Mouse (Mus musculus) ES-CJ7 (cell line): ENCODE results near the gene Gm5901.

ENCODE experiments used
- DNase-seq: peaks from one replicate; pipeline ENCODE4 v3.0.0; 2011; ENCODE audit warnings: low read depth, low spot score

Gm5901 gene

GRCm38 (mm10) chr7:105404268-105404667 lies 29.4 kb downstream of the Gm5901 start, which contains the start of gene Cnga4:
Gene Cnga4, plus strand, starts transcription at chr7:105404568.
- DNase-seq, result peak; percentile 8

GRCm38 (mm10) chr7:105406322-105406721 lies 31.5 kb downstream of the Gm5901 start:
- DNase-seq, result no peak

- DNase-seq, result peak; percentile 57
Measured at GRCm38 (mm10) chr7:105411874-105412632, 37.2 kb downstream of the Gm5901 start.

GRCm38 (mm10) chr7:105414385-105414784 lies 39.5 kb downstream of the Gm5901 start:
- DNase-seq, result no peak

GRCm38 (mm10) chr7:105416529-105416928 lies 41.7 kb downstream of the Gm5901 start:
- no peak for DNase-seq

GRCm38 (mm10) chr7:105418106-105418505 lies 43.3 kb downstream of the Gm5901 start:
- DNase-seq, result no peak

GRCm38 (mm10) chr7:105420903-105421302 lies 46.1 kb downstream of the Gm5901 start:
- no peak for DNase-seq

GRCm38 (mm10) chr7:105424368-105424767 lies 49.5 kb downstream of the Gm5901 start:
- no peak for DNase-seq

- DNase-seq, result peak; percentile 49
Measured at GRCm38 (mm10) chr7:105425424-105426043, 50.7 kb downstream of the Gm5901 start, which contains the start of gene Cckbr. Gene Cckbr, plus strand, starts transcription at chr7:105425731.

- peak; percentile 10 for DNase-seq
Measured at GRCm38 (mm10) chr7:105426051-105426450, 51.2 kb downstream of the Gm5901 start.
